Mouse (Mus musculus): ENCODE measurements around the gene Pde1c. TPM values are rescaled to one million over a fixed set of nuclear protein-coding genes. Genes with fewer than 3 reads are reported as not detected.

Pde1c gene
- polyA plus RNA-seq, 1 experiment from 2014 or later: 1.6 TPM

- no peak overlapping the region for H3K4me3 ChIP-seq (ENCODE audit: inconsistent target)
- 87% methylated on average over 6 of the region's 6 CpGs for WGBS (ENCODE audit: missing documents)
- H3K79me2 ChIP-seq (ENCODE audit: inconsistent target): no peaks in the 10 kb centered on the region
Observed at GRCm38 (mm10) chr6:56331432-56331831, 237.5 kb downstream of the Pde1c start.

GRCm38 (mm10) chr6:56328103-56328502 lies 240.8 kb downstream of the Pde1c start:
- 87% methylated on average over 1 of the region's 1 CpGs for WGBS (ENCODE audit: missing documents)
- Histone ChIP-seq H3K27ac (no peak overlapping the region), H3K4me3 (ENCODE audit: inconsistent target) (no peak overlapping the region), H3K36me3 (ENCODE audit: inconsistent target) (no peaks in the 10 kb centered on the region), H3K79me2 (ENCODE audit: inconsistent target) (no peaks in the 10 kb centered on the region)

More at GRCm38 (mm10) chr6:56331432-56331831, 237.5 kb downstream of the Pde1c start:
- H3K36me3 ChIP-seq (ENCODE audit: inconsistent target): no peaks in the 10 kb centered on the region
- no peak overlapping the region for H3K27ac ChIP-seq

GRCm38 (mm10) chr6:56322799-56323198 lies 246.1 kb downstream of the Pde1c start:
- no peaks in the 10 kb centered on the region for H3K36me3 ChIP-seq (ENCODE audit: inconsistent target)
- H3K4me3 ChIP-seq (ENCODE audit: inconsistent target): no peak overlapping the region
- H3K27ac ChIP-seq: no peak overlapping the region
- no peaks in the 10 kb centered on the region for H3K79me2 ChIP-seq (ENCODE audit: inconsistent target)
- 64% methylated on average over 3 of the region's 3 CpGs for WGBS (ENCODE audit: missing documents)

GRCm38 (mm10) chr6:56310318-56310717 lies 258.6 kb downstream of the Pde1c start:
- H3K4me3 ChIP-seq (ENCODE audit: inconsistent target): no peak overlapping the region
- H3K27ac ChIP-seq: no peak overlapping the region
- H3K79me2 ChIP-seq (ENCODE audit: inconsistent target): no peaks in the 10 kb centered on the region
- no peaks in the 10 kb centered on the region for H3K36me3 ChIP-seq (ENCODE audit: inconsistent target)

GRCm38 (mm10) chr6:56306066-56306465 lies 262.8 kb downstream of the Pde1c start:
- Histone ChIP-seq H3K4me3 (ENCODE audit: inconsistent target) (no peak overlapping the region), H3K36me3 (ENCODE audit: inconsistent target) (no peaks in the 10 kb centered on the region), H3K27ac (no peak overlapping the region), H3K79me2 (ENCODE audit: inconsistent target) (no peaks in the 10 kb centered on the region)
- WGBS (ENCODE audit: missing documents): 94% methylated on average over 2 of the region's 2 CpGs

GRCm38 (mm10) chr6:56292176-56292575 lies 276.7 kb downstream of the Pde1c start:
- H3K79me2 ChIP-seq (ENCODE audit: inconsistent target): no peaks in the 10 kb centered on the region
- no peak overlapping the region for H3K27ac ChIP-seq
- H3K4me3 ChIP-seq (ENCODE audit: inconsistent target): no peak overlapping the region
- no peaks in the 10 kb centered on the region for H3K36me3 ChIP-seq (ENCODE audit: inconsistent target)
- WGBS (ENCODE audit: missing documents): 73% methylated on average over 1 of the region's 1 CpGs

- H3K79me2 ChIP-seq (ENCODE audit: inconsistent target): no peaks in the 10 kb centered on the region
- H3K36me3 ChIP-seq (ENCODE audit: inconsistent target): no peaks in the 10 kb centered on the region
- 77% methylated on average over 2 of the region's 2 CpGs for WGBS (ENCODE audit: missing documents)
- H3K4me3 ChIP-seq (ENCODE audit: inconsistent target): no peak overlapping the region
- H3K27ac ChIP-seq: no peak overlapping the region
Observed at GRCm38 (mm10) chr6:56289307-56289706, 279.6 kb downstream of the Pde1c start.

GRCm38 (mm10) chr6:56284821-56285220 lies 284.1 kb downstream of the Pde1c start:
- H3K4me3 ChIP-seq (ENCODE audit: inconsistent target): no peak overlapping the region
- WGBS (ENCODE audit: missing documents): 90% methylated on average over 3 of the region's 4 CpGs
- H3K79me2 ChIP-seq (ENCODE audit: inconsistent target): no peaks in the 10 kb centered on the region
- H3K27ac ChIP-seq: no peak overlapping the region
- no peaks in the 10 kb centered on the region for H3K36me3 ChIP-seq (ENCODE audit: inconsistent target)

GRCm38 (mm10) chr6:56275461-56275860 lies 293.4 kb downstream of the Pde1c start:
- H3K79me2 ChIP-seq (ENCODE audit: inconsistent target): no peaks in the 10 kb centered on the region
- no peaks in the 10 kb centered on the region for H3K36me3 ChIP-seq (ENCODE audit: inconsistent target)
- 88% methylated on average over 1 of the region's 1 CpGs for WGBS (ENCODE audit: missing documents)
- no peak overlapping the region for H3K27ac ChIP-seq
- no peak overlapping the region for H3K4me3 ChIP-seq (ENCODE audit: inconsistent target)

- 76% methylated on average over 2 of the region's 2 CpGs for WGBS (ENCODE audit: missing documents)
- H3K4me3 ChIP-seq (ENCODE audit: inconsistent target): no peak overlapping the region
- H3K36me3 ChIP-seq (ENCODE audit: inconsistent target): no peaks in the 10 kb centered on the region
- H3K27ac ChIP-seq: no peak overlapping the region
- H3K79me2 ChIP-seq (ENCODE audit: inconsistent target): no peaks in the 10 kb centered on the region
Observed at GRCm38 (mm10) chr6:56271741-56272140, 297.2 kb downstream of the Pde1c start.

- Histone ChIP-seq H3K4me3 (ENCODE audit: inconsistent target) (no peak overlapping the region), H3K79me2 (ENCODE audit: inconsistent target) (no peaks in the 10 kb centered on the region), H3K27ac (no peak overlapping the region), H3K36me3 (ENCODE audit: inconsistent target) (no peaks in the 10 kb centered on the region)
- 93% methylated on average over 3 of the region's 4 CpGs for WGBS (ENCODE audit: missing documents)
Observed at GRCm38 (mm10) chr6:56264509-56264908, 304.4 kb downstream of the Pde1c start.

GRCm38 (mm10) chr6:56260118-56260517 lies 308.8 kb downstream of the Pde1c start:
- Histone ChIP-seq H3K4me3 (ENCODE audit: inconsistent target) (no peak overlapping the region), H3K27ac (no peak overlapping the region), H3K79me2 (ENCODE audit: inconsistent target) (no peaks in the 10 kb centered on the region), H3K36me3 (ENCODE audit: inconsistent target) (no peaks in the 10 kb centered on the region)
- WGBS (ENCODE audit: missing documents): 88% methylated on average over 3 of the region's 3 CpGs

- 94% methylated on average over 2 of the region's 2 CpGs for WGBS (ENCODE audit: missing documents)
- no peaks in the 10 kb centered on the region for H3K36me3 ChIP-seq (ENCODE audit: inconsistent target)
- no peaks in the 10 kb centered on the region for H3K79me2 ChIP-seq (ENCODE audit: inconsistent target)
- H3K4me3 ChIP-seq (ENCODE audit: inconsistent target): no peak overlapping the region
- H3K27ac ChIP-seq: no peak overlapping the region
Observed at GRCm38 (mm10) chr6:56257555-56258297, 311.2 kb downstream of the Pde1c start.

- WGBS (ENCODE audit: missing documents): 82% methylated on average over 3 of the region's 3 CpGs
- Histone ChIP-seq H3K4me3 (ENCODE audit: inconsistent target) (no peak overlapping the region), H3K79me2 (ENCODE audit: inconsistent target) (no peaks in the 10 kb centered on the region), H3K36me3 (ENCODE audit: inconsistent target) (no peaks in the 10 kb centered on the region), H3K27ac (no peak overlapping the region)
Observed at GRCm38 (mm10) chr6:56250091-56250490, 318.8 kb downstream of the Pde1c start.

- no peaks in the 10 kb centered on the region for H3K36me3 ChIP-seq (ENCODE audit: inconsistent target)
- no peak overlapping the region for H3K27ac ChIP-seq
- H3K79me2 ChIP-seq (ENCODE audit: inconsistent target): no peaks in the 10 kb centered on the region
- no peak overlapping the region for H3K4me3 ChIP-seq (ENCODE audit: inconsistent target)
- 86% methylated on average over 1 of the region's 1 CpGs for WGBS (ENCODE audit: missing documents)
Observed at GRCm38 (mm10) chr6:56191426-56192140, 377.3 kb downstream of the Pde1c start.
